Mouse (Mus musculus) mesoderm, embryonic 11.5 days (tissue): ENCODE measurements at regions not wholly inside any gene's neighbourhood (a gene's known extent, or its start where the extent isn't known, plus 50 kb on each side); places are given as distances from the start of the nearest gene placed in this dataset.

Experiments used
- DNase-seq: peaks from one replicate; pipeline ENCODE4 v3.0.0-alpha.2; 2012; ENCODE audit warnings: low read depth, low spot score

- no peak for DNase-seq
Measured at GRCm38 (mm10) chr13:43724161-43724560, 60.4 kb upstream of the Cd83 start.

GRCm38 (mm10) chr13:43725698-43726097, 58.9 kb upstream of the Cd83 start:
- DNase-seq, result peak; percentile 80

GRCm38 (mm10) chr13:43726895-43727341, 57.7 kb upstream of the Cd83 start:
- no peak for DNase-seq

- no peak for DNase-seq
Measured at GRCm38 (mm10) chr13:43729617-43730016, 55.0 kb upstream of the Cd83 start.

GRCm38 (mm10) chr13:43733061-43733460, 51.5 kb upstream of the Cd83 start:
- no peak for DNase-seq

GRCm38 (mm10) chr13:43734641-43735040, 49.9 kb upstream of the Cd83 start:
- DNase-seq, result no peak
